Mouse (Mus musculus) testis, adult 2 months (tissue): Measurements from ENCODE around the gene Carm1. TPM values are rescaled to one million over a fixed set of nuclear protein-coding genes. Genes with fewer than 3 reads are reported as not detected.

ENCODE experiments used
- H3K27ac ChIP-seq: fragments of 200-500 bp; 2 replicates; pipeline ENCODE4 v1.5.1; 2012; ENCODE audit warnings: low read depth, low read length; ENCODE audit not compliant: control insufficient read depth, insufficient read depth
- H3K27me3 ChIP-seq: fragments of 200-500 bp; 2 replicates; pipeline ENCODE4 v1.6.1; 2012; ENCODE audit warnings: mild to moderate bottlenecking, low read length, moderate library complexity; ENCODE audit not compliant: control insufficient read depth, insufficient read depth
- H3K36me3 ChIP-seq: fragments of 200-500 bp; 2 replicates; pipeline ENCODE4 v1.6.1; 2012; ENCODE audit warnings: mild to moderate bottlenecking, low read length; ENCODE audit not compliant: control insufficient read depth, insufficient read depth
- H3K4me1 ChIP-seq: fragments of 200-500 bp; 2 replicates; pipeline ENCODE4 v1.6.1; 2012; ENCODE audit warnings: low read length; ENCODE audit not compliant: control insufficient read depth, insufficient read depth
- H3K4me3 ChIP-seq: fragments of 200-500 bp; 2 replicates; pipeline ENCODE4 v1.5.1; 2012; ENCODE audit warnings: low read depth, mild to moderate bottlenecking, low read length, moderate library complexity, mixed read lengths; ENCODE audit not compliant: control insufficient read depth
- CTCF ChIP-seq: fragments of 200-500 bp; IDR thresholded peaks from 2 replicates; pipeline ENCODE4 v1.5.1; 2012; ENCODE audit warnings: low read depth, mild to moderate bottlenecking, inconsistent platforms, low read length, moderate library complexity; ENCODE audit not compliant: control insufficient read depth, insufficient read depth, insufficient replicate concordance
- POLR2A ChIP-seq: fragments of 200-500 bp; IDR thresholded peaks from 2 replicates; pipeline ENCODE4 v1.6.1; 2012; ENCODE audit warnings: low read depth, mild to moderate bottlenecking, inconsistent platforms, low read length, moderate library complexity; ENCODE audit not compliant: control insufficient read depth
- polyA plus RNA-seq: library from polyadenylated mRNA; depleted of rRNA; stranded (reverse); fragments of >200 nt; gene quantifications from 2 replicates; pipeline ENCODE4 v1.2.3, GENCODE M21; 2012

Carm1 gene
- polyA plus RNA-seq, 1 experiment = 240 TPM

DNA sequence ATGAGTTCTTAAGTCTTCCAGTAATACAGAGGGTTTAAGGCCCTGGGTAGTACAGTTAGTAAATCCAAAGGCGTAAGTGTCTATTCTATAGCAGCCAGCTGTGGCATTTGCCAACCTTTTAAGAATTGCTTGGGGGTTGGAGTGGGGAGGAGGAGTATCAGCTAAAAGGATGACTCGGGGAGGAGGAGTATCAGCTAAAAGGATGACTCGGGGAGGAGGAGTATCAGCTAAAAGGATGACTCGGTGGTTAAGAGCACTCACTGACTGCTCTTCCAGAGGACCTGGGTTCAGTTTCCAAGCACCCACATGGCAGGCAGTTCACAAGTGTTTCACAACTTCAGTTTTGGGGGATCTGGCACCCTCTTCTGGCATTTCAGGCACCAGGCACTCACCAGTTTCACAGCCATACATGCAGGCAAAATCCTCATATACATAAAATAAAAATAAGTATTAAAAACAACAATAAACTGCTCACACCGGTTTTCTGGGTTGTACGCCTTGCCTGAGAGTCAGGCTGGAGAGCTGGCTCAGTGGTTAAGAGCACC is 8.6 kb downstream of the Carm1 start:
- H3K4me3 ChIP-seq = no peak overlapping the region
- H3K27ac ChIP-seq = no peak overlapping the region
- TF ChIP-seq CTCF (no peak), POLR2A (no peak)
- H3K4me1 ChIP-seq = no peaks in the 10 kb centered on the region; the same call in 1 of the 2 replicates
- no peaks in the 10 kb centered on the region for H3K27me3 ChIP-seq
- H3K36me3 ChIP-seq = no peaks in the 10 kb centered on the region

DNA sequence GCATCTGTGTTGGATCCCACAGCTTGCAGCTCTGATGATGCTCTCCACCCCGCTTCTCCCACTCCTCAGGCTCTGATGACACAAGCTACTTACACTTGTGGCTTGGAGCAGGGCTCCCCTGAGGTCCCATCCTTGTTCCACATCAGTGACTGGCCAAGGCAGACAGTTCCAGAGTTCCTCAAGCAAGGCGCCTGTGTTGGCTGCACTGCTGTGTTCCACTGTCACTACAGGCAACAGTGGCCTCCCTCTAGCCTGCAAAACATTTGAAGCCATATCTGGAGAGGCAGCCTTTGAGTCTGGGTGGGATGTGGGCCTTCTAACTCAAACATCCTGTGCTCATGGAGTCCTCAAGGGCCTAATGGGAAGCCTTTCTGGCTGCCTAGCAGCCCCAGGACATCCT is 10.3 kb downstream of the Carm1 start:
- Histone ChIP-seq H3K27me3 (no peaks in the 10 kb centered on the region), H3K36me3 (no peaks in the 10 kb centered on the region), H3K4me1 (no peaks in the 10 kb centered on the region; the same call in 1 of the 2 replicates), H3K27ac (no peak overlapping the region), H3K4me3 (no peak overlapping the region)
- no peak for TF ChIP-seq POLR2A
- TF ChIP-seq CTCF = no peak

DNA sequence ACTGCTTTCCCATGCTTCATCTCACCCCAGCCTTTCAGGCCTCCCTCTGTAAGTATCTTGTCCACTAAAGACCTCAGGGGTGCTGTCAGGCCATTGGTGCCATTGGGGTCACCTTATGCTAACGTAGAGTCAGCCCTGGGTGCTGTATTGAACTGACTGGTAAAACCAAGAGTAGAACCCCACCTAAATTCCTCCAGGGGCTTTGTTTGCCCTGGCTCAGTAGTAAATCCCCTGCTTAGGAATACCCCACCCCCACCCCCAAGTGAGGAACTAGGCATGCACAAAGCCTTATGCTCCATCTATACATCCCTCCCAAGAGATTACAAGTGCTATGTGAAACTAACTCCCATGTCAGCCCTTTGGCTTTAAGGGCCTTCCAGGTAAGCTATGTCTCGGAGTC is 10.9 kb downstream of the Carm1 start:
- Histone ChIP-seq H3K4me3 (no peak overlapping the region), H3K36me3 (no peaks in the 10 kb centered on the region), H3K27me3 (no peaks in the 10 kb centered on the region), H3K27ac (no peak overlapping the region), H3K4me1 (no peaks in the 10 kb centered on the region; the same call in 1 of the 2 replicates)
- TF ChIP-seq POLR2A (no peak), CTCF (no peak)

DNA sequence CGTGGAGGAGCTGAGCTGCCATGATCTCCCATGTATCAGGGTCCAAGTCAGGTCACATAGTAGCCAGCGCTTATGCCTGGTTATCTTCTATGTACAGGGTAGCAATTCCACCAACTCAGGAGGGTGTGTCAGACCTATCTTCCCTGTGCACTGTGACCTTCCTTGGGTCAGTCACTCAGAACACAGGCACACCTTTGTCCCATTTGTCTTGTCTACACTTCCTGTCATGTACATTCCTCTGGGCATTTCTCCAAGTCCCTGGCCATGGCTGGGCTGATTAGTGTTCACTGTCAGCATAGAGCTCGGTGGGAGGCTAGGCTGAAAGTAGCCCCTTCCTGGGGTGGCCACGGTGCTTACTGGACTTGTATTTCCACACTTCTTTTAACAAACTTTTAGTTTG is 11.7 kb downstream of the Carm1 start:
- Histone ChIP-seq H3K4me3 (no peak overlapping the region), H3K27me3 (no peaks in the 10 kb centered on the region), H3K4me1 (no peaks in the 10 kb centered on the region; the same call in 1 of the 2 replicates), H3K27ac (no peak overlapping the region), H3K36me3 (no peaks in the 10 kb centered on the region)
- no peak for TF ChIP-seq CTCF
- no peak for TF ChIP-seq POLR2A

DNA sequence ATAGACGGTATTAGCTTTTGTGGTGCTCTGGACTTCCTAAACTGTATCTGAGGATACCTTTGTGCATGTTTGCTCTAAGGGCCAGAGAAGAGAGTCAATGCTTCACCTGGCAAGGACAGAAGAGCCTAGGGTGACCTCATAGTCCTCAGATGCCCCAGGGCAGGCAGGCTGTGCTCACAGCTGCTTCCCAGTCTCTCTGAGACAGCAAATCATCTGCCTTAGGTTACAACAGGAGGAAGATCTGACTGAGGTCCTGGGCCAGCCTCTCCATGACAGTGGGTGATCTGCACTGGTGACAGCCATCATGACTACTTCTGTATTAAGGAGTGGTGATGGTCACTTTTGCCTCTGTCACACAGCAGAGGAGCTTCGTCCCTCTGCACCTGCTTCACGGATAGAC is 12.5 kb downstream of the Carm1 start:
- H3K36me3 ChIP-seq = no peaks in the 10 kb centered on the region
- TF ChIP-seq CTCF = no peak
- TF ChIP-seq POLR2A = no peak

DNA sequence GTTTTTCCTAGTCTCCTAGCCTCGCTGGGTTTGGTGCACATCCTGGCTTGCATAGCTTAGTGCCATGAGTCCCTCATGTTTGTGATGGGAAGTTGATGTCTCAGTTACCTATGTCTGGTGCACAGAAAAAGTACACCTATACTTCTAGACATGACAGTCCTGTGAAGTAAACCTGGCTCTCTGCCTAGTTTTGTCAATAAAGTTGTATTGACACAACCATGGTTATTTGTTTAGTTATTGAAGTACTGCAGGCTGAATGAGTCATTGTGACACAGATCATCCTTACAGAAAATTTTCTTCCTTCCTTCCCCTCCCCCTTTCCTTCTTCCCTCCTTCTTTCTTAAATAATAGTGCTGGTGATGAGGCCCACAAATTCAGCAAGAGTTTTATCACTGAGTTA is 17.7 kb downstream of the Carm1 start:
- no peaks in the 10 kb centered on the region for H3K36me3 ChIP-seq
- no peak overlapping the region for H3K4me3 ChIP-seq
- no peaks in the 10 kb centered on the region for H3K27me3 ChIP-seq
- no peaks in the 10 kb centered on the region for H3K4me1 ChIP-seq
- no peak for TF ChIP-seq CTCF
- TF ChIP-seq POLR2A = no peak
- no peak overlapping the region for H3K27ac ChIP-seq

More for the DNA sequence above, 12.5 kb downstream of the Carm1 start:
- Histone ChIP-seq H3K4me3 (no peak overlapping the region), H3K4me1 (no peaks in the 10 kb centered on the region; the same call in 1 of the 2 replicates), H3K27ac (no peak overlapping the region), H3K27me3 (no peaks in the 10 kb centered on the region)

DNA sequence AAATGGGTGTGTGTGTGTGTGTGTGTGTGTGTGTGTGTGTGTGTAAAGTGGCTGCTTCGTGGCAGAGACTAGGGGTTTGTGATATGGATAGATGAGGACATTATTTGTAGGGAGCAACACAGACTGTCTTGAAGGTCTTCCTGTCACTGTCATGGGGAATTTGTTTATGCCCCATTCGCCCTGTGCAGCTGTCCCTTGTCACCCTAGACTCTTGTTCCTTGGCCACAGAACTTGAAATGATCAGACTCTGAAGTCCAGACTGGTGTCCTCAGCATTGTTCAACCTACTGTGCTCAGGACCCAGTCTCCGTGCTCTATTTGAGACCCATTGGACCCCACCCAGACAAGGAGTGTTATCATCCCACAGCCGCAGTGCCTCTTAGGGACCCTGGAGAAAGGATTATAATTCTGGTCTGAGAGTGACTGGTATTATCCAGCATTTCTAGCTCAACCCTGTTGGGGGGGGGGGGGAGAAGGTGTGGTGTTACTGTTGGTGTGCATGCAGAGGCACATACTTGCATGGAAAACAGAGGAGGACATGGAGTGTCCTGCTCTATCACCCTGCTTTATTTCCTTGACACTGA is 18.4 kb downstream of the Carm1 start:
- TF ChIP-seq CTCF (no peak), POLR2A (no peak)
- Histone ChIP-seq H3K36me3 (no peaks in the 10 kb centered on the region), H3K4me1 (no peaks in the 10 kb centered on the region), H3K27me3 (no peaks in the 10 kb centered on the region), H3K4me3 (no peak overlapping the region), H3K27ac (no peak overlapping the region)
